Comparison of ENCODE assay signal across 8 mouse cellular contexts in the genomic region with DNA sequence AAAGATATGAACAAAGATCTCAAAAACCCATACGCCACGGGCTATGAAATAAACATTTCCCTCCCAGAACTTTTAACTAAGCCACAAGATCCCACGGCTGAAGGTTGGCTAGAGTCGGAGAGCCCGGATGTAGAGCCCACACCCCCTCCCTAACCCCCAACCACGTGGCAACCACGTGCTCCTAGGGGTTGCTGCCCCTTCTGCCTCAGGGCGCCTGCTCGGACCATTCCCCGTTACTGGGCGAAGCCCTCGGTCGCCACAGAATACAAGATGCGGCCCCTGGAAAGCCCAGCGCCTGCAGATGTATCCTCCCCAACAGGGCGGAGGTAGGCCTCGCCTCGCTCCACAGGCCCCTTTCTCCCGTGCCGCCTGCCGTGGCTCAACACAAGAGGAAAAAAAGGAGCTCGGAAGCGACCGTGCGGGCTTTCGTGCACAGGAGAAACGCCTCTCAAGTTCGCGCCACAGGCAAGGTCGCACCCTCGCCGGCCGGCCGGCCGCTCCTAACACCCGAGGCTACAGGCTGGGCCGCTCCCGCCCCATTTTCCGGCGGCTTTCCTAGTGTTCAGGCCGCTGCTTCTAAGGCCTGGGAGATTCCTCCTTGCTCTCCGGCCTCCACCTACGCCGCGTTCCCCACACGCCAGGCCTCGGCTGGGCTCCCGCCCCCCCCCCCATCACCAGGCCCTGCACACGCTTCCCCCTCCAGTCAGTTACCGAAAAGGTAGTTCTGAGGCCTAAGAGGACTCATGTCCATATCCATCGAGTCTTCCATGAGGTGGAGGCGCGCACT. TPM values are rescaled to one million over a fixed set of nuclear protein-coding genes. Genes with fewer than 3 reads are reported as not detected.
DNase-seq lines count a peak whose midpoint lies in the region; ATAC-seq and TF ChIP-seq lines count a peak whose summit lies in the region.

No protein-coding gene starts in this region.

- peak overlapping the region; percentile 99 for H3K4me3 ChIP-seq in embryonic facial prominence, embryonic 13.5 days
- H3K4me3 ChIP-seq in liver, adult 2 months (ENCODE audit: insufficient read depth, low read depth, low read length), result peak overlapping the region; percentile 67
- peak overlapping the region; percentile 99 for H3K4me3 ChIP-seq in stomach, embryonic 14.5 days (ENCODE audit: low read depth, low read length)

- DNase-seq in 416B (ENCODE audit: low read depth), result peak; percentile 83
- peak; percentile 76 for DNase-seq in adrenal gland, postnatal 10 days
- DNase-seq in heart, adult 8-10 months (ENCODE audit: low spot score), result peak; percentile 56
- peak; percentile 69 to 73 for DNase-seq in kidney, adult 8-10 months
- DNase-seq in liver, adult 2 months (ENCODE audit: extremely low read depth, low read depth, low spot score), result peak; percentile 20

- peaks cover 6% of the 10 kb centered on the region; the same call in 1 of the 2 replicates for H3K79me2 ChIP-seq in liver, adult 2 months (ENCODE audit: control insufficient read depth, insufficient read depth, low read length)

- H3K4me1 ChIP-seq in embryonic facial prominence, embryonic 13.5 days, result peaks cover 13% of the 10 kb centered on the region
- H3K4me1 ChIP-seq in liver, adult 2 months (ENCODE audit: control insufficient read depth, insufficient read depth, low read length), result peaks cover 6% of the 10 kb centered on the region; the same call in 1 of the 2 replicates
- peaks cover 5% of the 10 kb centered on the region; the same call in 1 of the 2 replicates for H3K4me1 ChIP-seq in stomach, embryonic 14.5 days (ENCODE audit: control insufficient read depth, insufficient read depth, low read length)

- WGBS in embryonic facial prominence, embryonic 13.5 days, result 3% methylated on average over 53 of the region's 53 CpGs
- 2% methylated on average over 53 of the region's 53 CpGs for WGBS in liver, adult 2 months
- WGBS in stomach, embryonic 14.5 days, result 3% methylated on average over 43 of the region's 53 CpGs

- TF ChIP-seq CTCF in liver, adult 2 months (IDR thresholded peaks at IDR 0.05; ENCODE audit: low read depth, low read length), result no peak

- H3K27me3 ChIP-seq in embryonic facial prominence, embryonic 13.5 days, result peaks cover 4% of the 10 kb centered on the region
- no peaks in the 10 kb centered on the region for H3K27me3 ChIP-seq in liver, adult 2 months (ENCODE audit: control insufficient read depth, insufficient read depth, low read length)
- no peaks in the 10 kb centered on the region for H3K27me3 ChIP-seq in stomach, embryonic 14.5 days (ENCODE audit: control insufficient read depth, insufficient read depth, low read length)

- peak; percentile 52 for ATAC-seq in embryonic facial prominence, embryonic 13.5 days (ENCODE audit: insufficient number of reproducible peaks, insufficient read depth, low FRiP score, low TSS enrichment, low read depth)
- ATAC-seq in monocyte, adult 5-6 weeks (replicated peaks; ENCODE audit: insufficient number of reproducible peaks, low FRiP score, low TSS enrichment, poor library complexity, severe bottlenecking), result 0 out of 2 replicates have a peak, but pooled peaks have one; percentile 36
- ATAC-seq in stomach, embryonic 14.5 days (ENCODE audit: insufficient number of reproducible peaks, insufficient read depth, low FRiP score, low read depth), result peak; percentile 29

- H3K4me2 ChIP-seq in embryonic facial prominence, embryonic 13.5 days, result peak overlapping the region; percentile 86
- peak overlapping the region; percentile 81 for H3K4me2 ChIP-seq in stomach, embryonic 14.5 days (replicated peaks; ENCODE audit: low read depth, low read length)

- no peak for TF ChIP-seq POLR2A in liver, adult 2 months (IDR thresholded peaks at IDR 0.05; ENCODE audit: extremely low read depth, insufficient read depth, low read length)

- peaks cover 38% of the 10 kb centered on the region for H3K36me3 ChIP-seq in embryonic facial prominence, embryonic 13.5 days
- H3K36me3 ChIP-seq in liver, adult 2 months (ENCODE audit: control insufficient read depth, insufficient read depth, low read length), result peaks cover 22% of the 10 kb centered on the region
- peaks cover 36% of the 10 kb centered on the region for H3K36me3 ChIP-seq in stomach, embryonic 14.5 days (ENCODE audit: control insufficient read depth, insufficient read depth, low read length)

- H3K9me3 ChIP-seq in embryonic facial prominence, embryonic 13.5 days, result no peaks in the 10 kb centered on the region
- H3K9me3 ChIP-seq in stomach, embryonic 14.5 days (ENCODE audit: control insufficient read depth, low read depth, low read length), result no peaks in the 10 kb centered on the region

- H3K27ac ChIP-seq in embryonic facial prominence, embryonic 13.5 days, result peak overlapping the region; percentile 88
- H3K27ac ChIP-seq in liver, adult 2 months (replicated peaks; ENCODE audit: insufficient read depth, low read depth, low read length), result peak overlapping the region; percentile 15; the same call in 1 of the 2 replicates
- peak overlapping the region; percentile 90 for H3K27ac ChIP-seq in stomach, embryonic 14.5 days (ENCODE audit: low read length)

- peak overlapping the region; percentile 98 for H3K9ac ChIP-seq in embryonic facial prominence, embryonic 13.5 days
- peak overlapping the region; percentile 67 for H3K9ac ChIP-seq in liver, adult 2 months (ENCODE audit: low read depth, low read length)
- H3K9ac ChIP-seq in stomach, embryonic 14.5 days (replicated peaks; ENCODE audit: low read depth, low read length), result peak overlapping the region; percentile 95

RNA-seq across cellular contexts. Expression of a gene that starts 0.6 kb away (rescaled TPM):
- 100 to 1,000 TPM; 311 to 336 TPM for total RNA-seq in adrenal gland, postnatal 10 days (2021)
- 1,092 and 1,164 TPM in 2 replicates for polyA plus RNA-seq in embryonic facial prominence, embryonic 13.5 days (2015; fragmentation: Nextera tagmentation; extraction: Ambion mirVana)
- 100 to 1,000 TPM; 139 to 175 (median 148) TPM for total RNA-seq in heart, adult 8-10 months (2022)
- 160 and 197 TPM in 2 replicates for total RNA-seq in liver, adult 2 months (2014; rRNA removed)
- 22.0 and 25.4 TPM in 2 replicates for polyA plus RNA-seq in liver, adult 2 months (2012; rRNA removed)
- 743 to 848 TPM (median 840 TPM) in 3 replicates for total RNA-seq in monocyte, adult 5-6 weeks (2017)
- 1,097 and 1,101 TPM in 2 replicates for polyA plus RNA-seq in stomach, embryonic 14.5 days (2014; fragmentation: Nextera tagmentation; extraction: Ambion mirVana)

RNA-seq across cellular contexts. Expression of a gene that starts 15.2 kb away (rescaled TPM):
- 1 to 10 TPM; 3.0 to 3.6 TPM for total RNA-seq in adrenal gland, postnatal 10 days (2021)
- polyA plus RNA-seq in embryonic facial prominence, embryonic 13.5 days (2015; fragmentation: Nextera tagmentation; extraction: Ambion mirVana), result 9.8 and 13.7 TPM in 2 replicates
- total RNA-seq in heart, adult 8-10 months (2022), result 1 to 10 TPM; 3.0 to 5.6 (median 4.9) TPM
- total RNA-seq in liver, adult 2 months (2014; rRNA removed), result not detected in 2 replicates
- not detected in 2 replicates for polyA plus RNA-seq in liver, adult 2 months (2012; rRNA removed)
- total RNA-seq in monocyte, adult 5-6 weeks (2017), result not detected in 3 replicates
- 2.8 and 3.7 TPM in 2 replicates for polyA plus RNA-seq in stomach, embryonic 14.5 days (2014; fragmentation: Nextera tagmentation; extraction: Ambion mirVana)

RNA-seq across cellular contexts. Expression of a gene that starts 41.0 kb away (rescaled TPM):
- total RNA-seq in adrenal gland, postnatal 10 days (2021), result under 1 TPM in 1 of 2 experiments, not detected in 1; 0.24 TPM
- 1.3 TPM in 1 of 2 replicates, not detected in the other for polyA plus RNA-seq in embryonic facial prominence, embryonic 13.5 days (2015; fragmentation: Nextera tagmentation; extraction: Ambion mirVana)
- not detected for total RNA-seq in heart, adult 8-10 months (2022)
- not detected in 2 replicates for total RNA-seq in liver, adult 2 months (2014; rRNA removed)
- polyA plus RNA-seq in liver, adult 2 months (2012; rRNA removed), result not detected in 2 replicates
- total RNA-seq in monocyte, adult 5-6 weeks (2017), result not detected in 3 replicates
- polyA plus RNA-seq in stomach, embryonic 14.5 days (2014; fragmentation: Nextera tagmentation; extraction: Ambion mirVana), result not detected in 2 replicates

Comparison
In these comparisons a context has a peak if more than half of its experiments do, and no peak if none do; other contexts are left out.
1. Peak in every context shown above with its lines: DNase-seq, ATAC-seq, H3K4me3 ChIP-seq and H3K27ac ChIP-seq.
2. DNase-seq: peak in every context shown above with its lines; median percentile 83 in 416B; 76 in adrenal gland, postnatal 10 days; 71 in kidney, adult 8-10 months; 56 in heart, adult 8-10 months; 20 in liver, adult 2 months.
3. H3K27ac ChIP-seq: peak in every context shown above with its lines; median percentile 90 in stomach, embryonic 14.5 days; 88 in embryonic facial prominence, embryonic 13.5 days; 15 in liver, adult 2 months.